Mouse (Mus musculus): ENCODE data around the gene Cacfd1.

Cacfd1 gene

DNA sequence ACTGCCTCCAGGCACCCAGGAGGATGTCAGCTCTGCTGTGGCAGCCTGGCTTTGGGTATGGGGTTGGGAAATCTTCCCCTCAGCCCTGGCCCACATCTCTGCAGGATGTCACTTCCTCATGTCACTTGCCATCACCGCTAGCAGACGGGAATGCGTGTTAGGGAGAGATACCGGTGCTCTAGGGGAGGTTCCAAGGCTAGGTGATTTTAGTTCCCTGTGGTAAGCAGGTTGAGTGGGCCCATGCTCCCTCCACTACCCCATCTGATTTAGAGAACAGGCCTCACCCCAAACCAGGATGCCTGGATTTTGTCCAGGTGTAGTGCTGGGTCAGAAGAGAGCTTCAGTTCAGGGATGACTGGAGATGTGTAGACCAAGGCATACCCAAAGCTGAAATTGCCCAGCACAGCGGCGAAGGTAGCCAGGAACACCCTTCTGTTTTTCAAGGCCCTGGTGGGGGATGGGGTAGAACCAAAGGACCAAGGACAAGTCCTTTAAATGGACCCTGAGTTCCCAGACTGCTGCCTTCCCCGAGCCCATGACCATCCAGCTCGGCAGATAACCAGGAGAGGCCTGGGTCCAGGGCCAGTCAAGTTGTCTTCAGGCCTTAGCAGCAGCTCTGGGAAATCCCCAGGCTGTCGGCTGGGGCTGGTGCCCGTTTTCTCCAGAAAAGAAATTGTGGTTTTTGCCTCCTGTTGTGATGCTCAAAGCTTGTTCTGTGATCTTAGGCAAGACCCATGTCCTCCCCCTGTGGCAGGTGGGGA, 17.3 kb downstream of the Cacfd1 start:
- no peak for DNase-seq (ENCODE audit: low spot score in 2 of 2)

GRCm38 (mm10) chr2:27027618-27028436, 18.1 kb downstream of the Cacfd1 start, which contains the start of gene Slc2a6:
Gene Slc2a6, minus strand, starts transcription at chr2:27027998.
- peak; percentile 89 to 92 for DNase-seq (ENCODE audit: low spot score in 2 of 2)

- peak; percentile 64 for DNase-seq (ENCODE audit: low spot score in 2 of 2)
Observed at GRCm38 (mm10) chr2:27028437-27029015, 18.8 kb downstream of the Cacfd1 start.

GRCm38 (mm10) chr2:27032361-27032760, 22.6 kb downstream of the Cacfd1 start:
- DNase-seq (ENCODE audit: low spot score in 2 of 2), result no peak

DNA sequence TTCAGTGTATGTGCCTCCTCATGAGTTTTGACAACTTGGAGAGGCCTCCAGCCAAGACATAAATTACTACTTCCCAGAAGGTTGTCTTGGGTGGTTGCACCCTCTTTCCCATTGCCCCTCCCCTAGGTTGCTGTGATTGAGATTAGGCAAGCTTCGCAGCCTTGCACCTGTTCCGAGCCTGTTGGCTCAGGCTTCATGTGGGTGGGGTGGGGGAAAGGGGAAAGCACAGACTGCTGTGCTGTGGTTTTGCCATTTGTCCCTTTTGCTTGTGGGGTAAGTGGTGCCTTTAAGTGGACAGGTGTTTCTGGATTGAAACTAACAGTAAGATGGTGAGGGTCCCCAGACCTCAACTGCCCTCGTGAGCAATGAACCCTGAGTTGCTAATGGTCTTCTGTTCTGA, 26.3 kb downstream of the Cacfd1 start:
- no peak for DNase-seq (ENCODE audit: low spot score in 2 of 2)

GRCm38 (mm10) chr2:27037008-27037407, 27.3 kb downstream of the Cacfd1 start:
- no peak for DNase-seq (ENCODE audit: low spot score in 2 of 2)

- DNase-seq (ENCODE audit: low spot score in 2 of 2), result peak; percentile 49 to 64
Observed at GRCm38 (mm10) chr2:27038596-27038995, 28.9 kb downstream of the Cacfd1 start.

GRCm38 (mm10) chr2:27039286-27039685, 29.6 kb downstream of the Cacfd1 start:
- no peak for DNase-seq (ENCODE audit: low spot score in 2 of 2)

DNA sequence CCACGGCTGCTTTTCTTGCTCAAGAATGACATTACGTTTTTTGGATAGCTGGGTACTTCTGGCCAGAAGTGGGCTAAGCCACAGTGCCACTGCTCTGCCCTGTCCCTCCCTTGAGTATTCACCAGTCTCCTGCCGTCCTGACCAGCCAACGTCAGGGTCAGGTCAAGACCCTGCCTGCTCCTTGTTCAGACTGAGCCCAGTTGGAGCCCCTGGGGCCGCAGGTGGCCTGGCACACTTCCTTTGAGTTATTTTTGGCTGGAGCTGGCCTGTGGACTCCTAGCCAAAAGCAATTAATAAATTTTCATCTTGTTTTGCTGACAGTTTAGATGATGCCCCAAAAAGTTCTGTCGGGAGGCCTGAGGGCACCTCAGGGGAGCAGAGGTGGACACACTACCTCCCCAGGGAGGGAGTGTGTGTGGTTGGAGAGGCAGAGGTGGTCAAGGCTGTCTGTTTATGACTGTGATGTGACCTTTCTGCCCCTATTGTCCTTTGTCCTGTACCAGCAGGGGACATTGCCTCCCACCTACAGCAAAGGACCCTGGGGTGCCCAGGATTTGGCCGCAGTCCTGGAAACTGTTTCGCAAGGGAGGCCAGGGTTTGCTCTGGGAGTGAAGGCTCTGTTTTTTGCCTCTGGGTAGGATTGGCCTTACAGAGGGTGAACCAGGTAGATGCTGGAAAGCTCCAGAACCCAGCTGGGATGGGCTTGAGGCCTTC, 32.6 kb downstream of the Cacfd1 start:
- DNase-seq (ENCODE audit: low spot score in 2 of 2), result no peak

DNA sequence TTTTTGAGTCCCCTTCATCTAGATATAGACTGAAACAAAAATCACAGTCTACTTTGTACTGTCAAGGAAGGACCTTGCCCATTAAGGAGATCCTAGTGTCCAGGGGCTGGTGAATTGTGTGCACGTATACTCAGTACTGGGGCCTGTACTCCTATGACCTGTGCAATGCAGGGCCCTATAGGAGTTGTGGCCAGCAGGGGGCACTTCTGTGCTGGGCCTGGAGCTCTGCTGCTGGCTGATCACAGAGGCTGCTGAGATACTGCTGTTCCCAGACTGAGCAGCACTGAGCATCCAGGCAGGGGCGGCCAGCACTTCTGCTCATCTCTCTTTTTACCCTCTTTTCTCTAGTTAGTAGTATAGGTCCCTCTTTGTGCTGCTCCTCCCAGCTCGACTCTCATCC, 33.7 kb downstream of the Cacfd1 start:
- DNase-seq (ENCODE audit: low spot score in 2 of 2), result peak; percentile 58

DNA sequence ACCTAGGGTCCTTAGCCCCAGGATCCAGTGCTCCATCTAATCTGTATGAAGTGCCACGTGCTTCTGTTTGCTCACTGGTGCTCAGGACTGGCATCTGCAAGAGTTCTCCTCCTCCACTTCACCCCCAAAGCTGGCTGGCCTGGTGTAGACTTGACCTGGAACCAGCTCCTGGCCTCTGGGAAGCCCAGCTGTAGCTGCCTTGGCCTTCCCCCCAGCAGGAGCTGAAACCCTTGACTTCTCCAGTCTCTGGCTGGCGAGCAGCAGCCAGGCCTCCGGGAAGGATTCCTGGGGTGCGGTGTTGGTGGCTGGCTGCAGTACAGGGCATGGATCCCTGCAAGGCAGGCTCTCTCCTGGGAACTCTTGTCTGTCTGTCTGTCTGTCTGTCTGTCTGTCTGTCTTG, 34.4 kb downstream of the Cacfd1 start:
- no peak for DNase-seq (ENCODE audit: low spot score in 2 of 2)

DNA sequence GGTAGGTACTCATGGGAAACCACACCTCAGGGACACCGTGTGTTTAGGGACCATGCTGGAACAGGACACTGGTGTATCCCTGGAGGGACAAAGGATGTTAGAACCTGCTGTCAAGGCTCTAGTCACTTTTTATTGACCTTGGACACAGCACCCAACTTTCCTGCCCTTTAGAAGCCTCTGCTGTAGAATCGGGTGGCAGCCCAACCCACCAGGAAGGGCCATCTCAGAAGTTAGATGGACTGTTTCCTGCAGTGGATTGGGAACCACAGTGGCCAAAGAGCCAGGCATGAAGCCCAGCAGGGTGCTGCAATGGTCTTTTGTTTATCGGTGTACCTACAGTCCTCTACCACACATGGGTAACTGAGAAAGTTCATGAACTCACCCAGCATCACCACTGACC, 34.9 kb downstream of the Cacfd1 start:
- DNase-seq (ENCODE audit: low spot score in 2 of 2), result no peak

DNA sequence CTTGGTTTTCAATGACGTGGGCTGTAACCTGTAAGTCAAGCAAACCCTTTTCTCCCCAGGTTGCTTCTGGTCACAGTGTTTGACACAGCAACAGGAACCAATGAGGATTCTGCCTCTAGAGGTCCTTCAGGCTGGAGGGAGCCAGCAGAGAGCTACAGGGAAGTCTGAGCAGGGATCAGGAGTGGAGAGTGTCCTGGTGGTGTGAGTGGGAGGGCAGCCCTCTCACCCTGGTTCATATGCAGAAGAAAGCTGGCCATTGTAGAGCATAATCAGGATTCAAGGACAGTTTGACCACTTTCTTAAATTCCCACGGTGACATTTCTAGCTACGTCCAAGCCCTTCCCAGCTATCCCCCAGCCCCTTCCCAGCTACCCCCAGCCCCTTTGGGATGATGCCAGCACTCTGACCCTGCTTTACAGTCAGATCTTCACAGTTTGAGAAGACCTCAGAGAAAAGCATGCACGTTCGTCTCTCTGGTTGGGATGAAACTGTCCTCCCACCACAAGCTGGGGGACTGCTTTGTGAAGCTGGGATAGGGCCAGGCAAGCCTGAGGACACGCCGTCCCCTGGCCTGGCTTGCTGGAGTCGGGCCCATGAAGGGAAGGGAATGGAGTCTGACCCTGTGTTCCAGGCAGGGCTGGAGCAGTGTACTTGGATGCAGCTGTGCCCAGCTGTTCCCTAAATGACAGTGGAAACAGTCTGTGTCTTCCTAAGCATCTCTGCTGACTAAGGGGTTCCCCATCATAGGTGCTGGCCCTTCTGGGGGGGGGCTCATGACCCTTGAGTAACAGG, 36.4 kb downstream of the Cacfd1 start:
- no peak for DNase-seq (ENCODE audit: low spot score in 2 of 2)

DNA sequence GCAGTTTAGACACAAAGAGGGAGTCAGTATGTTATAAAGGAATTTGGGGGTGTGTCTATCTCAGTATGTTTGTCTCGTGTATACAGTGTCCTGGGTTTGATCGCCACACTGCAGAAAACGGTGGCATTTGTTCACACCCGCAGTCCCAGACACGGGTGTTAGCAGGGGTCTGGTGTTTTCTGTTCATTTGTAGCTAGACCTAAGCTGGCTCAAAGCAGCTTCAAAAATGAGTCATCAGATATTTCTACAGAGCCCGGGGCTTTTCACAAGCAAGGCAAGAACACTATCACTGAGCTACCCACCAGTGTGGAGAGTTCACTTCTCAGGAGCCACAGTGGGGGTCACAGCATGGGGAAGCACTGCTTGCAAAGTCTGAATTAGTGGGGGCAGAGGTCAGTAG, 39.7 kb downstream of the Cacfd1 start:
- DNase-seq (ENCODE audit: low spot score in 2 of 2), result no peak

DNA sequence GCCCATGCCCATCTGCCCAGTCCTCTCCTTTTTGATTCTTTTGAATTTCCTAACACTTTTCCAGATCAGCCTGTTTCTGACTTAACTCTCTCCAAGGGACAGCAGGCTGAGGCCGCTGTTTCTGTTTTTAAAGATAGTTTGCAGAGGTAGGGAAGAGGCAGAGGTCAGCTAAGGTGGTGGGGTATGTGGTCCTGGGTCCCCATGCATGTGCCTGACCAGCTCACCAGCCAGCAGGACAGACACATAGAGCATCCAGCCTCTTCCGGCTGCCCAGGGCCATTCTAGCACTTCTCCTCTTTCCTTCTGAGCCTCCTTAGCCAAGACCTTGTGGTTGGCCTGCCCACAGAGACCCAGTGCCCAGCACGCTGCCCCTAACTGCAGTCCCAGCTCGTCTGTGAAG, 48.5 kb downstream of the Cacfd1 start:
- no peak for DNase-seq (ENCODE audit: low spot score in 2 of 2)

GRCm38 (mm10) chr2:27058751-27059150, 49.0 kb downstream of the Cacfd1 start:
- no peak for DNase-seq (ENCODE audit: low spot score in 2 of 2)

DNA sequence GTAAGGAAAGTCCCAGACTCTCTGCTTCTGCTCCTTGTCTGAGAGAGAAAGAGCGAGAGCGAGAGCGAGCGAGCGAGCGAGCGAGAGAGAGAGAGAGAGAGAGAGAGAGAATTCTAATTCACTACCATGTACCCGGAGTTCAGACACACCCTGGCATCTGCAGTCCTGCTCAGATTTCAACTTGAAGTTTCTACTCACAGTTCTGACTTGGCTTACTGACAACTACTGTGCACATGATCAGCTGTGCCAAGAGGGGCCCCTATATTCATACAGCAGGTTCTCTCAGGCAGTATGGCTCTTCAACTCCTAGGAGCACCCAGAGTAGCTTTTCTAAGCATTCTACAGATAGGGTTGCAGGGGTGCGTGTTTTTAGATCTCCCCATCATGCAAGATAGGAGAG, 49.5 kb downstream of the Cacfd1 start:
- DNase-seq (ENCODE audit: low spot score in 2 of 2), result no peak

- DNase-seq (ENCODE audit: low spot score in 2 of 2), result no peak
Observed at GRCm38 (mm10) chr2:27067124-27067523, 57.4 kb downstream of the Cacfd1 start.

DNA sequence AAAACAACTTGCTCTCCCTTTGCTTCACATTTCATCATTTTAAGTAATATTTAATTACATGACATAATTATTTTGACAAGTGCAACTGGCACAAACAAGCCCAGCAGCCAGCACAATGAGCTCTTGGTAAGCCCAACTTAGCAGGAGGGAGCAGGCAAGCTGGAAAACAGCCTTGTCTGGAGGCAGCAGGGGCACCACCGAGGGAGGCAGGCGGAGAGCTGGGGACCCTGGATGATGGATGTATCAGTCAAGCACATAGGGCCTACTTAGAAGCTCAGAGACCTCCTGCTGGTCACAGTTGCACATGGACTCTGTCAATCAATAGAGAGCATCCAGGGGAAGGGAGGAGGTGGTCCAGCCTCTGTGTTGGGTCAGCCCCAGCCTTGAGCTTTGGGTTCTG, 58.3 kb downstream of the Cacfd1 start:
- DNase-seq (ENCODE audit: low spot score in 2 of 2), result no peak

GRCm38 (mm10) chr2:27069646-27070045, 59.9 kb downstream of the Cacfd1 start:
- DNase-seq (ENCODE audit: low spot score in 2 of 2), result no peak

GRCm38 (mm10) chr2:27070247-27070813, 60.6 kb downstream of the Cacfd1 start:
- no peak for DNase-seq (ENCODE audit: low spot score in 2 of 2)
